Mouse (Mus musculus): Measurements from ENCODE around the gene Lrfn4.

Gene Lrfn4

GRCm38 (mm10) chr19:4615151-4616093, at the start of gene Lrfn4:
Gene Lrfn4 (minus strand): TSS chr19:4615667.
- DNase-seq (ENCODE audit: low read depth, low spot score), result peak; percentile 83

- no peak for DNase-seq (ENCODE audit: low read depth, low spot score)
Measured at GRCm38 (mm10) chr19:4658156-4658555, 42.7 kb upstream of the Lrfn4 start.

DNA sequence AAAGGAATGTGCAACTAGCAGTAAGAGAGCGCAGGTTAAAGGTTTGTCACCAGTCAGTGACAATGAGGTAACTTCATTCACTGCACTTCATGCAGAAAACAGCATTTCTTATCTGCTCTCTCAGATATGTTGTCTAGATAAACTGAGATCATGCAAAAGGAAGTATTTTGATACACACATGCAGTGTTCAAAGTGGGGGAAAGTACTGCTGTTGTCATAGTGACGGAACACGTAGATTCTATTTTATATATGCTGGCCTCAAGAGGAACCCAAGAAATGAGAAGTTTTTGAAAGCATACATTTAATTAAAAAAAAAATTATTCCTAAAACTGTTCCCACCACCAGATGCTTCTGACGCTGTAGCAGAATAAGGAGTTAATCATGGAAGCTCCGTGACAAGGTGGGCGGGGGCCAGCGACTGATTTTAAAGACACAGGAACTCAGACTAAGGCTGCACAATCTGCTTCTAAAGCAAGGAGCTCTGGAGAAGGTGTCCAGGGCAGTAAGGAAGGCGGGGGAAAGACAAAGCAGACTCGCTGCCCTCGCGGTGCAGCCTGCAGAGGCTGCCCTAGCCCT, 31.5 kb upstream of the Lrfn4 start:
- no peak for DNase-seq (ENCODE audit: low read depth, low spot score)

DNA sequence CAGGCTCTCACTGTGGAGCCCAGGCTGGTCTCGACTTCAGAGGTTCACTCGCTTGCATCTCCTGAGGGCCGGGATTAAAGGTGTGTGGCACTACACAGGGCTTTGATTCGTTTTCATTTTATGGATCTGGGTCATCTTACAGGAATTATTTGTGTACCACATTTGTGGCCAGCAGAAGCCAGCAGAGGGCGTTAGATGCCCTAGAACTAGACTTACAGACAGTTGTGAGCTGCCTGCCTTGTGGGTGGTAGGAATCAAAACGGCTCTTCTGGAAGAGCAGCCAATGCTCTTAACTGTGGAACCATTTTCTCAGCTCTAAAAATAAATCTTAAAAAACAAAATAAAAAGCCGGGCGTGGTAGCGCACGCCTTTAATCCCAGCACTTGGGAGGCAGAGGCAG, 28.8 kb upstream of the Lrfn4 start:
- no peak for DNase-seq (ENCODE audit: low read depth, low spot score)

- DNase-seq (ENCODE audit: low read depth, low spot score), result no peak
Measured at GRCm38 (mm10) chr19:4635986-4636385, 20.5 kb upstream of the Lrfn4 start.

- no peak for DNase-seq (ENCODE audit: low read depth, low spot score)
Measured at GRCm38 (mm10) chr19:4628819-4629218, 13.4 kb upstream of the Lrfn4 start.

GRCm38 (mm10) chr19:4625829-4626535, 10.5 kb upstream of the Lrfn4 start:
- no peak for DNase-seq (ENCODE audit: low read depth, low spot score)

DNA sequence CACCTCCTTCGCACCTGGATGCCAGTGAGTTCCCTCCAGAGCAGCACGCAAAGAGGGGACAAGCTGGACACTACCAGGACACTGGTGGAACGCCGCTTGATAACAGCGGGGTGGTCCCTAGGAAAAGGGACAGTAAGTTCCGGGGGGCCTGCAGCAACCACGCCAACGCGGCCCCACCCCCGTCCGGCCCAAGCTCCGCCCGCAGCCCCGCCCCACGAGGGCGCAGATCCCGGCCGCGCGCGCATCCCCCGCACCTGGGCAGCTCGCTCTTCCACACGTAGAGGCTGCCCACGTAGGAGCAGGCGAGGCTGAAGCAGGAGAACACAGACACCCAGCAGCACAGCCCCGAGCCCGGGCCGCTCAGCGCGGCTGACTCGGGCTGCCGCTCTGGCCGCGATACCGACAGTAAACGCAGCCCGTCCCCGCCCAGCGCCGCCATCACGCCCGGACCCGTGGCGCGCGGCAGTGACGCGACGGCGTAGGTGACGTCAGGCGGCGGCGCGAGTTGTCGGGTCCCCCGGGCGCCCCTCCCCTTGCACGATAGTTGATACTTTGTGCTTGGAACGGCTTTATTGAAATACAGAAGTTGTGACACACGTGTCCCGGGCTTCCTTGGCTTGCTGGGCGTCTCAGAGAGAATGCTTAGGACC, 9.8 kb upstream of the Lrfn4 start, which contains the start of gene Rce1:
Gene Rce1, minus strand, starts transcription at position 463 of the 650 bp plus-strand sequence.
- DNase-seq (ENCODE audit: low read depth, low spot score), result peak; percentile 85

- DNase-seq (ENCODE audit: low read depth, low spot score), result no peak
Measured at GRCm38 (mm10) chr19:4624406-4625178, 9.1 kb upstream of the Lrfn4 start.

DNA sequence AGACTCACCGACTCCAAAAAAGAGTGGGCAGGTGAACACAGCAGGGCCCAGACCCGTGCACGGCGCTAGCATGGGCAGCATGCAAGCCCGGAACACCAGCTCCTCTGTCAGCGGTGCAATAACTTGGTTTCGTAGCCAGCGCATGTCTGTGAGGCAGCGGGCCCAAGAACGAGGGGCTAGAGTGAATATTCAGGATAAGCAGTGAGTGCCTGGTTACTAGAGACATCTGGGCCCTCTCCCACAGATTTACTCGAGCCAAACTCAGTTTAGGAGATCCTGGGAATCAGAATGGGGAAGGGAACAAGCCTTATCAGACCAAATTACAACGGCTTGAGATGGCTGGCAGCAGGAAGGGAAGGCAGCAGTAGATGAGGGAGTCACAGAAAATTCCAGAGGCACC, 8.5 kb upstream of the Lrfn4 start:
- DNase-seq (ENCODE audit: low read depth, low spot score), result no peak

DNA sequence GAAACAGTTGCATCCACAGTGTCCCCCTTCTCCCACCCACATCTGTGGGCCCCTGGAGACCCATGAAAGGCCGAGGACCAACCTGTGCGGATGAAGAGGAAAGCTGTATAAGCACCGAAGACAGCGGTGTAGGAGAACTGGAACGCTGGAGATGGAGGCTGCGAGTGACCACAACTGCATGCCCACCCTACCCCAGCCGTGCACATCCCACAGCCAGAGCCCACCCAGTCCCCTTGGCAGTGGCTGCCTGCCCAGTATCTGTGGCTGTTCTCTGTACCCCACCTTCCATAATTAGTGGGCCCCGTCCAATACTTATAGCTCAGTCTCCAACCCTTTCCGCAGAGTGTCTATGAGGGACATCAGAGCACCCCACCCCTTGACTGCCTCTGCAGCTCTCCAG, 8.0 kb upstream of the Lrfn4 start:
- DNase-seq (ENCODE audit: low read depth, low spot score), result no peak

- no peak for DNase-seq (ENCODE audit: low read depth, low spot score)
Measured at GRCm38 (mm10) chr19:4622780-4623179, 7.3 kb upstream of the Lrfn4 start.

DNA sequence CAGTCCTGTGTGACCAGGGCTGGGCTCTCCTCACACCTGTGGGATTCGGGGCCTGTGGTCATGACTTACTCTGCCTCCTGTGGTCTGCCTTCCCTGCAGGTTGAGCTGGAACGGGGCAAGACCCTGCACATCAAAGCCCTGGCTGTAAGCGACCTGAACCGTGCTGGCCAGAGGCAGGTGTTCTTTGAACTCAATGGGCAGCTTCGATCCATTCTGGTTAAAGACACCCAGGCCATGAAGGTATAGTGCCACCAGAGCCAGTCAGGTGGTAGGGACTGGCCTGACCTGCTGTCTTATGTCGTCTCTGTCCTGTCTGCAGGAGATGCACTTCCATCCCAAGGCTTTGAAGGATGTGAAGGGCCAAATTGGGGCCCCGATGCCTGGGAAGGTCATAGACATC, 5.3 kb upstream of the Lrfn4 start:
- no peak for DNase-seq (ENCODE audit: low read depth, low spot score)

GRCm38 (mm10) chr19:4619461-4619860, 4.0 kb upstream of the Lrfn4 start:
- DNase-seq (ENCODE audit: low read depth, low spot score), result no peak

DNA sequence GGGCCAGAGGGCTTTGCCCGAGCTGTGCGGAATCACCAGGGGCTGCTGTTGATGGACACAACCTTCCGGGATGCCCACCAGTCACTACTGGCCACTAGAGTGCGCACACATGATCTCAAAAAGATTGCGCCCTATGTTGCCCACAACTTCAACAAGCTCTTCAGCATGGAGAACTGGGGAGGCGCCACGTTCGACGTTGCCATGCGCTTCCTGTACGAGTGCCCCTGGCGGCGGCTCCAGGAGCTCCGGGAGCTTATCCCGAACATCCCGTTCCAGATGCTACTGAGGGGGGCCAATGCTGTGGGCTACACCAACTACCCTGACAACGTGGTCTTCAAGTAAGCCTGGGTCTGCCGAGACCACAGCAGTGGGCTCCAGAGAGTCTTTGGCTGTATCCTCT, 2.7 kb upstream of the Lrfn4 start:
- no peak for DNase-seq (ENCODE audit: low read depth, low spot score)

DNA sequence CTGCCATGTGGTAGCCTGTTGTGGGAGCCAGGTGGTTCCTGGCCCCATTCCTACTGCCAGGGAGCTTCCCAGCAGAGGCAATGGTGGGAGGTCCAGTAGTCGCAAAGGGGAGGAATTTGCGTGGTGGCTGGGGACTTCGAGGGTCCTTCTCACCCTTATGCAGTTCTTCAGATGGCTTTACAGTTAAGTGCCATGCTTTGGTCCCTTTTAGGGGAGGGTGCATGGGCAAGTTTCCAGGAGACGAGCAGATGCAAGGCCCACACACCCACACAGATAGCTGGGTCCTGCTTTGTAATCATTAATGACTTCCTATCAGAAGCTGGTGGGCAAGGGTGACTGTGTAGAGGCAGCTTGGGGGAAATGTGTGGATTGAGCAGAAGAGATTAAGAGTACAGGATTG, 1.1 kb upstream of the Lrfn4 start:
- DNase-seq (ENCODE audit: low read depth, low spot score), result no peak

DNA sequence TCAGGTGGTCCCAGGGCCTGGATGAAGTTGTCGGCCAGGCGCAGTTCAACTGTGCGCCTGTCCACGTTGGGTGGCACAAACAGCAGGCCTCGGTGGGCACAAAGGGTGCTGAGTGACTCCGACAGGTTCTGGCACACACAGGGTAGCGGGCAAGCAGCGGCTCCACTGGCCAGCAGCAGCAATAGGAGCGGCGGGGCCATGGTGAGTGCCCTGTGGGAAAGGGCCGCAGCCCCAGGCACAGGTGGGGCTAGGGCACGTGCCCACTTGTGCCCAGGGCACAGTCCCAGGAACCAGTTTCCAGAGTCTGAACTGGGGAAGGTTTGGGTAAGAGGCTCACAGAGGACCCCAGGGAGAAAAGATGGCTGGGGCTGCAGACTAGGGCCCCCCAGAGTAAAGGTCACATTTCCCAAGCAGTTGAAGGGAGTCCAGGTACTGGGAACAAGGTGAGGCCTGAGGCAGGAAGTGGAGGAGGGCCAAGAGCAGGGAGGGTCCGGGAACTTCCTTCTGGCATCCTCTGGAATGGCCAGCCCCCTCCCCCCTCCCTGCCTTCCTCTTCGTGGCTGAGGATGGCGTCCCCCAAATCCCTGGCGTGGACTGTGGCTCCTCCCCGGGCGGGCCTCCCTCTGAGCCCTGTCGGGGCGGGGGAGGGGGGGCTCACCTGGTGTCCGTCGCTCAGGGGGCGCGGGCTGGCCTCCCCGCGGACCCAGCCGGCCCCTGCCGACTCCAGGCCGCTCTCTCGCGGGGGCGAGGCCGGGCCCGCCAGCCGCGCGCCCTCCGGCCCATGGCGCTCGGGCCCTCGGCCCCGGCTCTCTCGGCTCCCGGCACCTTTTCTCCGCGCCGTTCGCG, 939 bp downstream of the Lrfn4 start:
- DNase-seq (ENCODE audit: low read depth, low spot score), result no peak

GRCm38 (mm10) chr19:4613464-4614304, 1.8 kb downstream of the Lrfn4 start:
- DNase-seq (ENCODE audit: low read depth, low spot score), result no peak

Measured in embryo, embryonic 11.5 days (tissue).